Mouse (Mus musculus): ENCODE results near the gene Raf1.
"Not testable (repeated sequence)": the region's sequence is repeated elsewhere in the genome, so short reads cannot be mapped to it uniquely, and the experiment has no call there.

The Raf1 gene

GRCm38 (mm10) chr6:115681066-115681465 lies 4.6 kb upstream of the Raf1 start:
- DNase-seq, result no peak

GRCm38 (mm10) chr6:115678012-115678411 lies 1.6 kb upstream of the Raf1 start:
- DNase-seq, result no peak

- no peak for DNase-seq
These were observed 1.0 kb upstream of the Raf1 start for GRCm38 (mm10) chr6:115677441-115677840.

- DNase-seq, result peak; percentile 98
These were observed 713 bp downstream of the Raf1 start for GRCm38 (mm10) chr6:115675508-115676336.

- DNase-seq, result peak; percentile 88
These were observed 1.3 kb downstream of the Raf1 start for GRCm38 (mm10) chr6:115675166-115675507.

- no peak for DNase-seq
These were observed 2.1 kb downstream of the Raf1 start for GRCm38 (mm10) chr6:115674316-115674715.

- DNase-seq, result no peak
These were observed 3.7 kb downstream of the Raf1 start for GRCm38 (mm10) chr6:115672700-115673099.

GRCm38 (mm10) chr6:115666641-115667040 lies 9.8 kb downstream of the Raf1 start:
- peak; percentile 95 for DNase-seq

GRCm38 (mm10) chr6:115664268-115664667 lies 12.2 kb downstream of the Raf1 start:
- peak; percentile 34 for DNase-seq

- DNase-seq, result peak; percentile 36
These were observed 17.6 kb downstream of the Raf1 start for GRCm38 (mm10) chr6:115658802-115659201.

- peak; percentile 2 for DNase-seq
These were observed 22.5 kb downstream of the Raf1 start for GRCm38 (mm10) chr6:115653939-115654338.

- peak; percentile 66 for DNase-seq
These were observed 24.7 kb downstream of the Raf1 start for GRCm38 (mm10) chr6:115651719-115652118.

GRCm38 (mm10) chr6:115650476-115651427 lies 25.7 kb downstream of the Raf1 start:
- DNase-seq, result peak; percentile 93

GRCm38 (mm10) chr6:115649792-115650365 lies 26.6 kb downstream of the Raf1 start:
- peak; percentile 78 for DNase-seq

GRCm38 (mm10) chr6:115643315-115643714 lies 33.1 kb downstream of the Raf1 start:
- peak; percentile 30 for DNase-seq

GRCm38 (mm10) chr6:115638188-115638587 lies 38.2 kb downstream of the Raf1 start:
- DNase-seq, result not testable (repeated sequence)

GRCm38 (mm10) chr6:115634015-115634414 lies 42.4 kb downstream of the Raf1 start:
- DNase-seq, result no peak

- DNase-seq, result no peak
These were observed 45.2 kb downstream of the Raf1 start for GRCm38 (mm10) chr6:115631056-115631795.

GRCm38 (mm10) chr6:115626121-115626520 lies 50.3 kb downstream of the Raf1 start:
- DNase-seq, result no peak

GRCm38 (mm10) chr6:115620942-115621341 lies 55.5 kb downstream of the Raf1 start:
- no peak for DNase-seq

GRCm38 (mm10) chr6:115619818-115620217 lies 56.6 kb downstream of the Raf1 start:
- DNase-seq, result peak; percentile 95

GRCm38 (mm10) chr6:115615983-115616382 lies 60.5 kb downstream of the Raf1 start:
- no peak for DNase-seq

- no peak for DNase-seq
These were observed 62.6 kb downstream of the Raf1 start for GRCm38 (mm10) chr6:115613793-115614192.

Data from heart, adult 11 months (tissue).